Mouse (Mus musculus): ENCODE results near the gene Rplp0.

DNA sequence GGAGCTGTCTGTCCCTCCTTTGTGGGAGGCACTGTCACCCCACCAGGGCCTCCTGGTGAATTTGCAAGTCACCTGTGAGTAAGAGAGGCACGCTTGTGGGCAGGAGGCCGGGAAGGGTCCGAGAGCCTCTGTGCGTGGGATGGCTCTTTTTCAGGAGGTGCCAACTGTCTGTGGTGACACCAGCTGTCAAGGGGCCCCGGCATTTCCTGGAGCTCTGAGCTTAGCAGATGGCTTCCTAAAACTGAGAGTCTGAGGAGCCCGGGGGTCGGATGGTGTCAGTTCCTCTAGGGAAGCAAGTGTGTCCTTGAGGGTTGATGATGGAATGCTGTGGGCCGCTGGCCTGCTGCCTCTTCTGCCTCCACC is 28.8 kb upstream of the Rplp0 start:
- no peak for TF ChIP-seq CTCF (IDR thresholded peaks at IDR 0.05; ENCODE audit: borderline replicate concordance, extremely low read depth, insufficient read depth, insufficient read length)
- TF ChIP-seq POLR2A (IDR thresholded peaks at IDR 0.05; ENCODE audit: borderline replicate concordance, extremely low read depth, insufficient read depth, insufficient read length, poor library complexity, severe bottlenecking), result no peak
